Mouse (Mus musculus) lung, adult 2 months (tissue): ENCODE measurements around the gene Mark1.

Source experiments
- CTCF ChIP-seq: fragments of 200-500 bp; IDR thresholded peaks from 2 replicates; pipeline ENCODE4 v1.5.1; 2011; ENCODE audit warnings: mild to moderate bottlenecking, low read length, control low read depth; ENCODE audit not compliant: insufficient read depth
- POLR2A ChIP-seq: fragments of 200-500 bp; IDR thresholded peaks from 2 replicates; pipeline ENCODE4 v1.6.1; 2011; ENCODE audit warnings: low read depth, mild to moderate bottlenecking, control low read depth, low read length, borderline replicate concordance; ENCODE audit errors: extremely low read depth

- no peak for TF ChIP-seq CTCF
- TF ChIP-seq POLR2A: no peak
Measured at GRCm38 (mm10) chr1:184846973-184847372, 152.4 kb downstream of the Mark1 start.
